Mouse (Mus musculus) hindbrain, embryonic 16.5 days (tissue): Measurements from ENCODE around the gene Sh3gl2. TPM values are rescaled to one million over a fixed set of nuclear protein-coding genes. Genes with fewer than 3 reads are reported as not detected.

ENCODE experiments used
- ATAC-seq: fragments of 200-750 bp; cut with Nextera tagmentation; 2 replicates; pipeline ENCODE4 v1.8.0; 2017; ENCODE audit warnings: moderate TSS enrichment, moderate library complexity
- H3K27ac ChIP-seq: fragments of 300-500 bp; sonication (generic); 2 replicates; pipeline ENCODE4 v1.5.1; 2014; ENCODE audit warnings: low read depth, mild to moderate bottlenecking, control low read depth, low read length, moderate library complexity
- H3K27me3 ChIP-seq: fragments of 300-500 bp; sonication (generic); replicated peaks from 2 replicates; pipeline ENCODE4 v1.6.1; 2014; ENCODE audit warnings: low read length; ENCODE audit not compliant: control insufficient read depth, insufficient read depth
- H3K36me3 ChIP-seq: fragments of 300-500 bp; sonication (generic); 2 replicates; pipeline ENCODE4 v1.6.1; 2014; ENCODE audit warnings: mild to moderate bottlenecking, low read length, moderate library complexity, mixed read lengths; ENCODE audit not compliant: control insufficient read depth, insufficient read depth
- H3K4me1 ChIP-seq: fragments of 300-500 bp; sonication (generic); 2 replicates; pipeline ENCODE4 v1.6.1; 2014; ENCODE audit warnings: low read depth, low read length; ENCODE audit not compliant: control insufficient read depth, insufficient read depth
- H3K4me2 ChIP-seq: fragments of 300-500 bp; sonication (generic); 2 replicates; pipeline ENCODE4 v1.6.1; 2014; ENCODE audit warnings: mild to moderate bottlenecking, low read length, control low read depth, moderate library complexity
- H3K4me3 ChIP-seq: fragments of 300-500 bp; sonication (generic); 2 replicates; pipeline ENCODE4 v1.5.1; 2014; ENCODE audit warnings: mild to moderate bottlenecking, low read length, control low read depth, moderate library complexity
- H3K9ac ChIP-seq: fragments of 300-500 bp; sonication (generic); 2 replicates; pipeline ENCODE4 v1.6.1; 2014; ENCODE audit warnings: low read depth, mild to moderate bottlenecking, control low read depth, low read length, moderate library complexity
- H3K9me3 ChIP-seq: fragments of 300-500 bp; sonication (generic); 2 replicates; pipeline ENCODE4 v1.6.1; 2014; ENCODE audit warnings: mild to moderate bottlenecking, low read length, moderate library complexity; ENCODE audit not compliant: control insufficient read depth
- WGBS: fragments of 180-500 bp; shearing (Covaris S2); extraction: QIAGEN DNeasy Blood & Tissue Kit; methylation state at CpG from one replicate; pipeline ENCODE4 v1.1.7; 2014; 5-methylcytosine and 5-hydroxymethylcytosine counted together
- polyA plus RNA-seq: library from polyadenylated mRNA; unstranded; fragments of >200 nt; fragmentation: Nextera tagmentation; extraction: Ambion mirVana; gene quantifications from 2 replicates; pipeline ENCODE4 v1.2.1, GENCODE M21; 2015

Gene Sh3gl2
- polyA plus RNA-seq, 1 experiment from 2014 or later, result 138 TPM

- 73% methylated on average over 4 of the region's 4 CpGs for WGBS
- ATAC-seq, result peak; percentile 60; the same call in 1 of the 2 replicates
Observed at GRCm38 (mm10) chr4:85363205-85363604, 158.3 kb downstream of the Sh3gl2 start.

GRCm38 (mm10) chr4:85371036-85371435 is 166.1 kb downstream of the Sh3gl2 start:
- 57% methylated on average over 6 of the region's 6 CpGs for WGBS
- no peak overlapping the region for H3K4me2 ChIP-seq
- no peak overlapping the region for H3K9ac ChIP-seq
- no peaks in the 10 kb centered on the region for H3K36me3 ChIP-seq
- H3K27me3 ChIP-seq, result no peaks in the 10 kb centered on the region
- no peaks in the 10 kb centered on the region for H3K4me1 ChIP-seq
- peak; percentile 63; the same call in 1 of the 2 replicates for ATAC-seq
- no peak overlapping the region for H3K27ac ChIP-seq
- H3K4me3 ChIP-seq, result no peak overlapping the region
- no peaks in the 10 kb centered on the region for H3K9me3 ChIP-seq

More at GRCm38 (mm10) chr4:85363205-85363604, 158.3 kb downstream of the Sh3gl2 start:
- H3K27ac ChIP-seq, result no peak overlapping the region
- no peaks in the 10 kb centered on the region for H3K4me1 ChIP-seq
- H3K9me3 ChIP-seq, result no peaks in the 10 kb centered on the region
- no peak overlapping the region for H3K4me3 ChIP-seq
- no peak overlapping the region for H3K4me2 ChIP-seq
- no peaks in the 10 kb centered on the region for H3K36me3 ChIP-seq
- H3K9ac ChIP-seq, result no peak overlapping the region
- no peaks in the 10 kb centered on the region for H3K27me3 ChIP-seq

GRCm38 (mm10) chr4:85374801-85375200 is 169.9 kb downstream of the Sh3gl2 start:
- no peak for ATAC-seq
- Histone ChIP-seq H3K27me3 (no peaks in the 10 kb centered on the region), H3K9me3 (no peaks in the 10 kb centered on the region), H3K4me2 (no peak overlapping the region), H3K27ac (no peak overlapping the region), H3K9ac (no peak overlapping the region), H3K36me3 (no peaks in the 10 kb centered on the region), H3K4me3 (no peak overlapping the region), H3K4me1 (no peaks in the 10 kb centered on the region)
- WGBS, result 92% methylated on average over 4 of the region's 4 CpGs

- Histone ChIP-seq H3K9me3 (no peaks in the 10 kb centered on the region), H3K4me3 (no peak overlapping the region), H3K27me3 (no peaks in the 10 kb centered on the region), H3K36me3 (no peaks in the 10 kb centered on the region), H3K27ac (no peak overlapping the region), H3K9ac (no peak overlapping the region), H3K4me2 (no peak overlapping the region), H3K4me1 (no peaks in the 10 kb centered on the region)
- ATAC-seq, result peak; percentile 55; the same call in 1 of the 2 replicates
- 76% methylated on average over 6 of the region's 6 CpGs for WGBS
Observed at GRCm38 (mm10) chr4:85376187-85376586, 171.3 kb downstream of the Sh3gl2 start.

GRCm38 (mm10) chr4:85376610-85377009 is 171.7 kb downstream of the Sh3gl2 start:
- no peaks in the 10 kb centered on the region for H3K27me3 ChIP-seq
- no peaks in the 10 kb centered on the region for H3K4me1 ChIP-seq

GRCm38 (mm10) chr4:85385241-85385640 is 180.3 kb downstream of the Sh3gl2 start:
- H3K4me1 ChIP-seq, result no peaks in the 10 kb centered on the region
- no peaks in the 10 kb centered on the region for H3K9me3 ChIP-seq
- H3K27ac ChIP-seq, result no peak overlapping the region
- 86% methylated on average over 5 of the region's 5 CpGs for WGBS
- no peak overlapping the region for H3K4me2 ChIP-seq
- no peak for ATAC-seq
- 0 out of 2 replicates have a peak, but pooled peaks cover 6% of the 10 kb centered on the region for H3K36me3 ChIP-seq
- H3K9ac ChIP-seq, result no peak overlapping the region
- no peaks in the 10 kb centered on the region for H3K27me3 ChIP-seq
- no peak overlapping the region for H3K4me3 ChIP-seq

More at GRCm38 (mm10) chr4:85376610-85377009, 171.7 kb downstream of the Sh3gl2 start:
- 79% methylated on average over 5 of the region's 5 CpGs for WGBS
- Histone ChIP-seq H3K36me3 (no peaks in the 10 kb centered on the region), H3K9ac (no peak overlapping the region), H3K4me3 (no peak overlapping the region), H3K4me2 (no peak overlapping the region), H3K9me3 (no peaks in the 10 kb centered on the region), H3K27ac (no peak overlapping the region)
- no peak; the same call in 1 of the 2 replicates for ATAC-seq

GRCm38 (mm10) chr4:85387676-85388075 is 182.8 kb downstream of the Sh3gl2 start:
- no peak for ATAC-seq
- Histone ChIP-seq H3K4me3 (no peak overlapping the region), H3K27me3 (no peaks in the 10 kb centered on the region), H3K9me3 (no peaks in the 10 kb centered on the region), H3K4me2 (no peak overlapping the region), H3K36me3 (0 out of 2 replicates have a peak, but pooled peaks cover 6% of the 10 kb centered on the region), H3K9ac (no peak overlapping the region), H3K27ac (no peak overlapping the region), H3K4me1 (no peaks in the 10 kb centered on the region)
- WGBS, result 96% methylated on average over 6 of the region's 6 CpGs

- Histone ChIP-seq H3K4me1 (no peaks in the 10 kb centered on the region), H3K9ac (no peak overlapping the region), H3K27me3 (no peaks in the 10 kb centered on the region), H3K27ac (no peak overlapping the region), H3K36me3 (0 out of 2 replicates have a peak, but pooled peaks cover 3% of the 10 kb centered on the region), H3K9me3 (no peaks in the 10 kb centered on the region), H3K4me3 (no peak overlapping the region), H3K4me2 (no peak overlapping the region)
- WGBS, result 54% methylated on average over 1 of the region's 1 CpGs
- ATAC-seq, result no peak
Observed at GRCm38 (mm10) chr4:85391795-85392194, 186.9 kb downstream of the Sh3gl2 start.

- ATAC-seq, result no peak
- 50% methylated on average over 8 of the region's 8 CpGs for WGBS
Observed at GRCm38 (mm10) chr4:85398765-85399164, 193.8 kb downstream of the Sh3gl2 start.

More at GRCm38 (mm10) chr4:85398765-85399164, 193.8 kb downstream of the Sh3gl2 start:
- H3K36me3 ChIP-seq, result no peaks in the 10 kb centered on the region
- H3K4me3 ChIP-seq, result no peak overlapping the region
- H3K27me3 ChIP-seq, result no peaks in the 10 kb centered on the region
- no peak overlapping the region for H3K27ac ChIP-seq
- no peak overlapping the region for H3K4me2 ChIP-seq
- H3K9ac ChIP-seq, result no peak overlapping the region
- no peaks in the 10 kb centered on the region for H3K4me1 ChIP-seq
- H3K9me3 ChIP-seq, result no peaks in the 10 kb centered on the region
